Mouse (Mus musculus) G1E (cell line): ENCODE results near the gene Fance.

Experiments used
- CTCF ChIP-seq: IDR thresholded peaks from 2 replicates; pipeline ENCODE4 v1.5.1; 2012; ENCODE audit warnings: low read depth, low read length, inconsistent platforms, mixed read lengths
- GATA1 ChIP-seq: IDR thresholded peaks from 2 replicates; pipeline ENCODE4 v1.6.1; 2012; ENCODE audit warnings: borderline replicate concordance, low read length, inconsistent platforms, mixed read lengths
- GATA2 ChIP-seq: IDR thresholded peaks from 2 replicates; pipeline ENCODE4 v1.6.1; 2012; ENCODE audit warnings: low read depth, low read length, inconsistent platforms, borderline replicate concordance
- POLR2AphosphoS5 ChIP-seq: IDR thresholded peaks from 2 replicates; pipeline ENCODE4 v1.6.1; 2012; ENCODE audit warnings: low read depth, low read length, inconsistent platforms; ENCODE audit not compliant: insufficient replicate concordance
- TAL1 ChIP-seq: conservative IDR thresholded peaks from 2 replicates; pipeline ENCODE4 v1.6.1; 2012; ENCODE audit warnings: low read depth, low read length, inconsistent platforms, mixed read lengths

DNA sequence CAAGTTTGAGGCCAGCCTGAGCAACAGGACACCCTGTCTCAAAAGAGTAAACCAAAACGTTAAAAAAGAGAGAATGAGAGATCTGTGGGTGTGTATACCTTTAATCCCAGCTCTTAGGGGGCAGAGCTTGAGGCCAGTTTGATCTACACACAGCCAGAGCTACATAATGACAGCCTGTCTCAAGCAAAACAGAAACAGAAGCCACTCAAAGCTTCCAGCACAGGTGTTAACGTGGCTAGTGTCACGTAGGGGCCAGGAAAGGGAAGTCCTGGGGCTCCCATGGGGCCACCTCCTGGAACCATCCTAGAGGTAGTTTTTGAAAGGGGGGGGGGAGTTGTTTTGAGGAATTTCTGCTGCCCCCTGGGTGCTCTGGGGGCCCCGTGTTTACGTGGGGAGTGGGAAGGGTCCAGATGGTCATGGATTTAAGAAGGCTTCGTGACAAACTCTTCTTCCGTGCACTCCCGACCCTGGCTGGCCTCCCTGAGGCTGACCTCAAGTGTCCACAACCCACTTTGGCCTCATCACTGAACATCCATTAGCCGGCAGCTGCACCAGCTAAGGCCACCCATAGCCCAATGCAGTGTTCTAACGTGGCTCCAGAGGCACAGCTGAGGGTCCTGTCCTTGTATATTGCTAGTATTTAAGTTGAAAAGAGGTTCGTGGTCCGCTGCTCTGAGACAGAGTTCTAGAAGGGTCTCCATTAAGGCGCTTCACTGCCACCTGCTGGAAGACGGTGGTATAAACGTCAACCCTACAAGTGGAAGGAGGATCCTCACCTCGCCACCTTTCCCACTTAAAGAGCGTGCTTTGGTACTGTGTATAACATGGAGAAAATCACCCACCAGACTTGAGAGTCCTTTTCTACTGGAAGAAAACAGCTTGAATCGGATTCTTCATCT is 4.8 kb upstream of the Fance start:
- TF ChIP-seq CTCF (peak; percentile 73), POLR2AphosphoS5 (no peak), GATA1 (no peak), TAL1 (no peak), GATA2 (no peak)
